25 mouse cellular contexts compared by ENCODE assay signal in the genomic region with DNA sequence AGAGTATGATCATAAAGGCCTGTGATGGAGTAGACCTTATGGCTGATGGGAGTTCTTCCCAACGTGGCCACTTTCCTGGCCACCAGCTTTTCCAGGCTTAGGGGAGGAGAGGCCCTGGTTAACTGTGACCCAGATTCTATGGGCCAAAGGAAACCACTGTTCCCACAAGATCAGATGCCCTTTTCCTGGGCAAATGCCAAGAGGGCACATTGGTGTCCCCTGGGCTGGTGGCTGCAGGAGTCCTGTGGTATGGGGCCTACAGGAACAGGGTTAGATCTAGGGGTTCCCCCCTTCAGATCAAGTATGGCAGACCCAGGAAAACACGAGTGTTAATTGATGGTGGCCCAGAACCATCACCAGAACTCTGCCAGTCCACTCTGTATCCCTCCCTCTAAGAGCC. TPM values are rescaled to one million over a fixed set of nuclear protein-coding genes. Genes with fewer than 3 reads are reported as not detected.
"Had no signal": no experiment of that assay in that cellular context is flagged by ENCODE, and none has a peak within 500 bp of the region (broad histone marks: within the 10 kb centered on the region; RNA-seq: fewer than 3 reads in every experiment).

No protein-coding gene starts in this region.

- DNase-seq: kidney, postnatal 10 days; kidney, postnatal 36 days; layer of hippocampus, postnatal 36 days; lung, adult 18-20 months; lung, postnatal 10 days; lung, postnatal 36 days; retina, postnatal 1 day; right cerebral cortex, postnatal 25 days; spleen, adult 18-20 months; thymus, adult 2 months; thymus, postnatal 14 days; thymus, postnatal 4 days had no signal

- ATAC-seq: liver, embryonic 12.5 days; midbrain, embryonic 13.5 days; midbrain, embryonic 16.5 days had no signal

- H3K27ac ChIP-seq: left cerebral cortex, adult 2 months; liver, embryonic 12.5 days; liver, embryonic 15.5 days; lung, embryonic 15.5 days; midbrain, embryonic 10.5 days; midbrain, embryonic 13.5 days; neural tube, embryonic 13.5 days; stomach, embryonic 15.5 days had no signal

- H3K4me3 ChIP-seq: left cerebral cortex, adult 2 months; liver, embryonic 12.5 days; liver, embryonic 15.5 days; lung, embryonic 15.5 days; midbrain, embryonic 10.5 days; midbrain, embryonic 13.5 days; myocyte; neural tube, embryonic 13.5 days; stomach, embryonic 15.5 days had no signal

- H3K9me3 ChIP-seq: liver, embryonic 12.5 days; liver, embryonic 15.5 days; lung, embryonic 15.5 days; megakaryocyte, embryonic 14.5 days; midbrain, embryonic 10.5 days; midbrain, embryonic 13.5 days; neural tube, embryonic 13.5 days; stomach, embryonic 15.5 days had no signal

- H3K4me2 ChIP-seq: liver, embryonic 12.5 days; liver, embryonic 15.5 days; lung, embryonic 15.5 days; midbrain, embryonic 13.5 days; neural tube, embryonic 13.5 days; stomach, embryonic 15.5 days had no signal

- H3K9ac ChIP-seq: liver, embryonic 12.5 days; liver, embryonic 15.5 days; lung, embryonic 15.5 days; midbrain, embryonic 13.5 days; neural tube, embryonic 13.5 days; stomach, embryonic 15.5 days had no signal

- H3K27me3 ChIP-seq: liver, embryonic 12.5 days; liver, embryonic 15.5 days; lung, embryonic 15.5 days; megakaryocyte, embryonic 14.5 days; midbrain, embryonic 13.5 days; neural tube, embryonic 13.5 days; stomach, embryonic 15.5 days had no signal

- H3K36me3 ChIP-seq: lung, embryonic 15.5 days; stomach, embryonic 15.5 days had no signal

RNA-seq across cellular contexts. Expression of gene Fbxo2, which starts 12.7 kb away (rescaled TPM):
- total RNA-seq: monocyte, adult 5-6 weeks; neutrophil, adult 5-6 weeks had no signal
